Mouse (Mus musculus) megakaryocyte, adult 5-6 weeks (primary cell): ENCODE results near the gene Bcl2l1. TPM values are rescaled to one million over a fixed set of nuclear protein-coding genes. Genes with fewer than 3 reads are reported as not detected.
A peak's percentile ranks its signal among the peaks of the same experiment; 100 is the strongest.

Experiments
- ATAC-seq: 2 replicates; pipeline ENCODE4 v1.8.0; 2016; ENCODE audit warnings: mild to moderate bottlenecking, inconsistent platforms; ENCODE audit not compliant: poor library complexity, severe bottlenecking
- total RNA-seq, 2 experiments: library from RNA; stranded (forward) in 1 of 2; stranded (reverse) in 1 of 2; fragments of 153-499, 151-499 nt in 1 of 2; fragments of 221-1000, 200-1000 nt in 1 of 2; gene quantifications; 2 replicates each; pipeline versions ENCODE4 v1.2.3 to v1.2.4; 2015 to 2017

Gene Bcl2l1
- total RNA-seq, 2 experiments from 2014 or later: 9.3 TPM

GRCm38 (mm10) chr2:152825168-152825697 is 6.3 kb downstream of the Bcl2l1 start:
- ATAC-seq: no peak

GRCm38 (mm10) chr2:152824438-152825167 is 6.9 kb downstream of the Bcl2l1 start:
- ATAC-seq: no peak

- no peak for ATAC-seq
These were observed 7.8 kb downstream of the Bcl2l1 start for GRCm38 (mm10) chr2:152823770-152824169.

- no peak for ATAC-seq
These were observed 10.0 kb downstream of the Bcl2l1 start for GRCm38 (mm10) chr2:152821566-152821965.

GRCm38 (mm10) chr2:152821023-152821422 is 10.5 kb downstream of the Bcl2l1 start:
- ATAC-seq: no peak

GRCm38 (mm10) chr2:152820369-152820768 is 11.2 kb downstream of the Bcl2l1 start:
- no peak for ATAC-seq

- ATAC-seq: no peak
These were observed 11.6 kb downstream of the Bcl2l1 start for GRCm38 (mm10) chr2:152819926-152820325.

- no peak for ATAC-seq
These were observed 12.4 kb downstream of the Bcl2l1 start for GRCm38 (mm10) chr2:152819097-152819624.

- no peak for ATAC-seq
These were observed 12.8 kb downstream of the Bcl2l1 start for GRCm38 (mm10) chr2:152818679-152819078.

GRCm38 (mm10) chr2:152817596-152818291 is 13.8 kb downstream of the Bcl2l1 start:
- no peak for ATAC-seq

- no peak for ATAC-seq
These were observed 14.7 kb downstream of the Bcl2l1 start for GRCm38 (mm10) chr2:152816657-152817348.

- ATAC-seq: peak; percentile 35; the same call in 1 of the 2 replicates
These were observed 15.5 kb downstream of the Bcl2l1 start for GRCm38 (mm10) chr2:152815879-152816656.

GRCm38 (mm10) chr2:152814213-152814874 is 17.2 kb downstream of the Bcl2l1 start:
- ATAC-seq: no peak

GRCm38 (mm10) chr2:152813232-152813631 is 18.3 kb downstream of the Bcl2l1 start:
- ATAC-seq: no peak

- ATAC-seq: peak; percentile 27; the same call in 1 of the 2 replicates
These were observed 20.0 kb downstream of the Bcl2l1 start for GRCm38 (mm10) chr2:152811336-152812165.

- ATAC-seq: peak; percentile 57; the same call in 1 of the 2 replicates
These were observed 21.2 kb downstream of the Bcl2l1 start for GRCm38 (mm10) chr2:152810158-152810941.

GRCm38 (mm10) chr2:152808178-152808577 is 23.4 kb downstream of the Bcl2l1 start:
- no peak for ATAC-seq

GRCm38 (mm10) chr2:152806037-152806436 is 25.5 kb downstream of the Bcl2l1 start:
- ATAC-seq: peak; percentile 17; the same call in 1 of the 2 replicates
